Mouse (Mus musculus): ENCODE measurements around the gene Tstd1. TPM values are rescaled to one million over a fixed set of nuclear protein-coding genes. Genes with fewer than 3 reads are reported as not detected.

Gene Tstd1
- polyA plus RNA-seq, 1 experiment from 2014 or later = 4.3 TPM

GRCm38 (mm10) chr1:171384361-171384760 lies 34.3 kb upstream of the Tstd1 start:
- DNase-seq (ENCODE audit: low spot score) = no peak
- Histone ChIP-seq H3K27ac (ENCODE audit: low read depth, low read length) (no peak overlapping the region), H3K4me2 (replicated peaks; ENCODE audit: low read depth, low read length) (no peak overlapping the region), H3K9ac (ENCODE audit: low read depth, low read length) (no peak overlapping the region), H3K4me3 (ENCODE audit: low read depth, low read length) (no peak overlapping the region), H3K9me3 (ENCODE audit: control insufficient read depth, low read length) (no peaks in the 10 kb centered on the region), H3K36me3 (ENCODE audit: control insufficient read depth, insufficient read depth, low read length) (no peaks in the 10 kb centered on the region), H3K27me3 (ENCODE audit: control insufficient read depth, insufficient read depth, low read length) (peaks cover 9% of the 10 kb centered on the region), H3K4me1 (replicated peaks; ENCODE audit: control insufficient read depth, insufficient read depth, low read length) (no peaks in the 10 kb centered on the region)
- WGBS = 75% methylated on average over 9 of the region's 9 CpGs
- ATAC-seq (ENCODE audit: low FRiP score) = no peak

DNA sequence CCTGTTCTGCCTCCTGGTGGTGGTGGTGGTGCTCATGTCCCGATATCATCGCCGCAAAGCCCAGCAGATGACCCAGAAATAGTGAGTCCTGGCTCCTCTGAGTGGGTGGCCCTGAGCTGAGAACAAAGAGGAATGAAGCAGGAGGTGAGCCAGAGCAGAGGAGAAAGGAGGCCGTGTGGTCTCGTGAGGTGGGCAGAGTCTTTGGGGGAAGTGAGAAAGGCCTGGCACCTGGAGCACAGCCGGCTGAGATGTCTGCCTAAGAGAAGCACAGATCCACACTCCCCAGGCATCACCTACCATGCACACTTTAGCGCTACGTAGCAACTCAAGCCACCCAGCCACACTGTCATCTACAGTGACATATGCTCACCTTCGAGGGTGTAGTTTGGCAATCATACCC lies 33.5 kb upstream of the Tstd1 start:
- Histone ChIP-seq H3K4me2 (replicated peaks; ENCODE audit: low read depth, low read length) (no peak overlapping the region), H3K27me3 (ENCODE audit: control insufficient read depth, insufficient read depth, low read length) (peaks cover 6% of the 10 kb centered on the region; the same call in 1 of the 2 replicates), H3K9ac (ENCODE audit: low read depth, low read length) (no peak overlapping the region), H3K4me1 (replicated peaks; ENCODE audit: control insufficient read depth, insufficient read depth, low read length) (no peaks in the 10 kb centered on the region), H3K36me3 (ENCODE audit: control insufficient read depth, insufficient read depth, low read length) (no peaks in the 10 kb centered on the region), H3K27ac (ENCODE audit: low read depth, low read length) (no peak overlapping the region), H3K9me3 (ENCODE audit: control insufficient read depth, low read length) (no peaks in the 10 kb centered on the region), H3K4me3 (ENCODE audit: low read depth, low read length) (no peak overlapping the region)
- 69% methylated on average over 9 of the region's 9 CpGs for WGBS
- ATAC-seq (ENCODE audit: low FRiP score) (no peak), DNase-seq (ENCODE audit: low spot score) (no peak)

DNA sequence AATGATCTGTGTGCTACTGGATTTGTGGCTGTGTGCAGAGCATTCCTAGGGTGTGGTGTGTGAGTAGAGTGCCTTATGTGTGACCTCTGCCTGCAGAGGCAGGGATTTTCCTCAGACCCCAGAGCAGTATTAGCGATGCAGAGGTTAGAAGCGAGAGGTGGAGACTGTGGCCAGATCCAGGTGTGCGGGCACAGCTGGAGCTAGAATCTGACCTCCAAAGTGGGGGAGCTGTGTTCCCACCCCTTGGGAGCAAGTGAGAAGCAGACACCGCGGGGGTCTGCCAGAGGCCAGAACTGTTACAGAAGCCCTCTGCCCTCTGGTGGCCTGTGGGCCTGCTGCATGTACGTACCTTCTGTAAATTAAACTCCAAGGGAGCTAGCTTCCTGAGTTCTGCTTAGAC lies 31.6 kb upstream of the Tstd1 start:
- DNase-seq (ENCODE audit: low spot score) (peak; percentile 54), ATAC-seq (ENCODE audit: low FRiP score) (no peak)

GRCm38 (mm10) chr1:171388376-171389102 lies 30.1 kb upstream of the Tstd1 start, which contains the start of gene Arhgap30:
Gene Arhgap30 (plus strand): TSS chr1:171388954.
- Histone ChIP-seq H3K4me2 (replicated peaks; ENCODE audit: low read depth, low read length) (no peak within 1 kb of the TSS), H3K9me3 (ENCODE audit: control insufficient read depth, low read length) (no peaks in the 10 kb centered on the region), H3K27me3 (ENCODE audit: control insufficient read depth, insufficient read depth, low read length) (no peaks in the 10 kb centered on the region), H3K27ac (ENCODE audit: low read depth, low read length) (no peak within 1 kb of the TSS), H3K36me3 (ENCODE audit: control insufficient read depth, insufficient read depth, low read length) (no peaks in the 10 kb centered on the region), H3K9ac (ENCODE audit: low read depth, low read length) (no peak within 1 kb of the TSS), H3K4me3 (ENCODE audit: low read depth, low read length) (no peak within 1 kb of the TSS), H3K4me1 (replicated peaks; ENCODE audit: control insufficient read depth, insufficient read depth, low read length) (no peaks in the 10 kb centered on the region)
- WGBS = 85% methylated on average over 15 of the region's 15 CpGs
- no peak for DNase-seq (ENCODE audit: low spot score)
- no peak for ATAC-seq (ENCODE audit: low FRiP score)

More for the DNA sequence above, 31.6 kb upstream of the Tstd1 start:
- 12% methylated on average over 6 of the region's 6 CpGs for WGBS
- Histone ChIP-seq H3K4me2 (replicated peaks; ENCODE audit: low read depth, low read length) (no peak overlapping the region), H3K36me3 (ENCODE audit: control insufficient read depth, insufficient read depth, low read length) (no peaks in the 10 kb centered on the region), H3K4me1 (replicated peaks; ENCODE audit: control insufficient read depth, insufficient read depth, low read length) (no peaks in the 10 kb centered on the region), H3K27me3 (ENCODE audit: control insufficient read depth, insufficient read depth, low read length) (no peaks in the 10 kb centered on the region), H3K27ac (ENCODE audit: low read depth, low read length) (no peak overlapping the region), H3K9me3 (ENCODE audit: control insufficient read depth, low read length) (no peaks in the 10 kb centered on the region), H3K4me3 (ENCODE audit: low read depth, low read length) (no peak overlapping the region), H3K9ac (ENCODE audit: low read depth, low read length) (no peak overlapping the region)

GRCm38 (mm10) chr1:171390101-171390500 lies 28.6 kb upstream of the Tstd1 start:
- ATAC-seq (ENCODE audit: low FRiP score) (no peak), DNase-seq (ENCODE audit: low spot score) (no peak)
- Histone ChIP-seq H3K4me3 (ENCODE audit: low read depth, low read length) (no peak overlapping the region), H3K4me1 (replicated peaks; ENCODE audit: control insufficient read depth, insufficient read depth, low read length) (no peaks in the 10 kb centered on the region), H3K9ac (ENCODE audit: low read depth, low read length) (no peak overlapping the region), H3K27ac (ENCODE audit: low read depth, low read length) (no peak overlapping the region), H3K27me3 (ENCODE audit: control insufficient read depth, insufficient read depth, low read length) (no peaks in the 10 kb centered on the region), H3K9me3 (ENCODE audit: control insufficient read depth, low read length) (no peaks in the 10 kb centered on the region), H3K36me3 (ENCODE audit: control insufficient read depth, insufficient read depth, low read length) (no peaks in the 10 kb centered on the region), H3K4me2 (replicated peaks; ENCODE audit: low read depth, low read length) (no peak overlapping the region)
- WGBS = 78% methylated on average over 4 of the region's 4 CpGs

DNA sequence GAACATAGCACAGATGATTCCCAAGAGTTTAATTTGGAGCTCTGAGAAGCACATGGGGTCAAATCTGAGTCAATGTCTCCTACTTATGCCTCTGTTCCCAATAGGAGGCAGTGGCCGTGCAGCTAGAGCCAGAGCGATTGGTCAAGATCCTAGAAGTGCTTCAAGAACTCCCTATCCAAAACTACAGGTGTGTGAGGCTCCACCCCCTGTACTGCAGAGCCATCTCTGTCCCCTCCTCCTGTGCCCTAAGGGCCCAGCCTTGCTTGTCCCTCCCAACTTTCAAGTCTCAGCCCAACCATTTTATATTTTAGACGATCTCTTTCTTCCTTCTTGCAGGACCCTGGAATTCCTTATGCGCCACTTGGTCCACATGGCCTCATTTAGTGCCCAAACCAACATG lies 16.9 kb upstream of the Tstd1 start:
- ATAC-seq (ENCODE audit: low FRiP score) = no peak
- WGBS = 85% methylated on average over 4 of the region's 4 CpGs
- H3K27me3 ChIP-seq (ENCODE audit: control insufficient read depth, insufficient read depth, low read length) = no peaks in the 10 kb centered on the region

DNA sequence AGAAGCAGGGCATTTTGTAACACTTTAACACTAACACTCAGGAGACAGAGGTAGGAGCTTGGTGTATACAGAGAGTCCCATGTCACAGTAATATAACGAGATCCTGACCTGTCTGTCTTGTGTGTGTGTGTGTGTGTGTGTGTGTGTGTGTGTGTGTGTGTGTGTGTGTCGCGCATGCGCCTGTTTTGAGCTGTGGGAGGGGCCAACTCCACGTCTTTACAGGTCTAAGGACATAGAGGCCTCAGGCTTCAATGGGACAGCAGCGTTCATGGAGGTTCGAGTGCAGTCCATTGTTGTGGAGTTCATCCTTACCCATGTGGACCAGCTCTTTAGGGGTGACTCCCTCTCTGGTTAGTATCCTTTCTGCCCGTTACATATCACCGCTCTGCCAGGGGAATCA lies 15.7 kb upstream of the Tstd1 start:
- Histone ChIP-seq H3K4me2 (replicated peaks; ENCODE audit: low read depth, low read length) (no peak overlapping the region), H3K27me3 (ENCODE audit: control insufficient read depth, insufficient read depth, low read length) (no peaks in the 10 kb centered on the region), H3K36me3 (ENCODE audit: control insufficient read depth, insufficient read depth, low read length) (no peaks in the 10 kb centered on the region), H3K27ac (ENCODE audit: low read depth, low read length) (no peak overlapping the region), H3K9me3 (ENCODE audit: control insufficient read depth, low read length) (no peaks in the 10 kb centered on the region), H3K9ac (ENCODE audit: low read depth, low read length) (no peak overlapping the region), H3K4me1 (replicated peaks; ENCODE audit: control insufficient read depth, insufficient read depth, low read length) (no peaks in the 10 kb centered on the region), H3K4me3 (ENCODE audit: low read depth, low read length) (no peak overlapping the region)
- DNase-seq (ENCODE audit: low spot score) (no peak), ATAC-seq (ENCODE audit: low FRiP score) (no peak)
- 88% methylated on average over 9 of the region's 9 CpGs for WGBS

More for the DNA sequence above, 16.9 kb upstream of the Tstd1 start:
- Histone ChIP-seq H3K27ac (ENCODE audit: low read depth, low read length) (no peak overlapping the region), H3K36me3 (ENCODE audit: control insufficient read depth, insufficient read depth, low read length) (no peaks in the 10 kb centered on the region), H3K4me2 (replicated peaks; ENCODE audit: low read depth, low read length) (no peak overlapping the region), H3K4me1 (replicated peaks; ENCODE audit: control insufficient read depth, insufficient read depth, low read length) (no peaks in the 10 kb centered on the region), H3K4me3 (ENCODE audit: low read depth, low read length) (no peak overlapping the region), H3K9ac (ENCODE audit: low read depth, low read length) (no peak overlapping the region), H3K9me3 (ENCODE audit: control insufficient read depth, low read length) (no peaks in the 10 kb centered on the region)
- DNase-seq (ENCODE audit: low spot score) = no peak

GRCm38 (mm10) chr1:171407263-171407662 lies 11.4 kb upstream of the Tstd1 start:
- no peaks in the 10 kb centered on the region for H3K4me1 ChIP-seq (replicated peaks; ENCODE audit: control insufficient read depth, insufficient read depth, low read length)
- ATAC-seq (ENCODE audit: low FRiP score) (no peak), DNase-seq (ENCODE audit: low spot score) (no peak)
- H3K9me3 ChIP-seq (ENCODE audit: control insufficient read depth, low read length) = no peaks in the 10 kb centered on the region
- WGBS = 76% methylated on average over 5 of the region's 5 CpGs
- H3K4me3 ChIP-seq (ENCODE audit: low read depth, low read length) = no peak overlapping the region
- no peak overlapping the region for H3K27ac ChIP-seq (ENCODE audit: low read depth, low read length)
- no peaks in the 10 kb centered on the region for H3K36me3 ChIP-seq (ENCODE audit: control insufficient read depth, insufficient read depth, low read length)
- H3K27me3 ChIP-seq (ENCODE audit: control insufficient read depth, insufficient read depth, low read length) = no peaks in the 10 kb centered on the region; the same call in 1 of the 2 replicates
- H3K4me2 ChIP-seq (replicated peaks; ENCODE audit: low read depth, low read length) = no peak overlapping the region
- no peak overlapping the region for H3K9ac ChIP-seq (ENCODE audit: low read depth, low read length)

DNA sequence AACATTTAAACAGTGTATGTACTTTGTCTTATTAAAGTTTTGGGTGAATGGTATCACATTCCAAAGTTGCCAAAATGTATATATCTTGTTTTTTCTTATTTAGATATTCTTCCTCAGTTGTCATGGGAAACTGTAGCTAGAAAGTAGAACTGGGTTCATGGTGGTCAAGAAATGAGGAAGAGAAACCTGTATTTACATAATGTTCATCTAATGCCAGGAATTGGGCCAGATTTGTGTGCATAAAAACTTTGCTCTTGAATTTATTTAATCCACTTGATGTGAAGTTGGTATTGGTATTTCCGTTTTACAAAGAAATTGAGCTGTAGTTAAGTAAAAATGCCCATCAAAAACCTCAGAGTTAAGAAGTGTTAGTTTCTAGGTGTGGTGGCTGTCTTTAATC lies 8.4 kb upstream of the Tstd1 start:
- no peaks in the 10 kb centered on the region for H3K4me1 ChIP-seq (replicated peaks; ENCODE audit: control insufficient read depth, insufficient read depth, low read length)
- H3K9ac ChIP-seq (ENCODE audit: low read depth, low read length) = no peak overlapping the region
- 69% methylated on average over 1 of the region's 1 CpGs for WGBS
- no peak for DNase-seq (ENCODE audit: low spot score)
- H3K36me3 ChIP-seq (ENCODE audit: control insufficient read depth, insufficient read depth, low read length) = no peaks in the 10 kb centered on the region
- no peaks in the 10 kb centered on the region for H3K9me3 ChIP-seq (ENCODE audit: control insufficient read depth, low read length)
- no peak for ATAC-seq (ENCODE audit: low FRiP score)
- H3K27me3 ChIP-seq (ENCODE audit: control insufficient read depth, insufficient read depth, low read length) = no peaks in the 10 kb centered on the region; the same call in 1 of the 2 replicates
- no peak overlapping the region for H3K27ac ChIP-seq (ENCODE audit: low read depth, low read length)
- no peak overlapping the region for H3K4me2 ChIP-seq (replicated peaks; ENCODE audit: low read depth, low read length)
- no peak overlapping the region for H3K4me3 ChIP-seq (ENCODE audit: low read depth, low read length)

Measured in hindbrain, embryonic 11.5 days (tissue).